9 mouse cellular contexts compared by ENCODE assay signal in genomic region chr12:47162624-47163151, GRCm38 (mm10).
DNase-seq lines count a peak whose midpoint lies in the region; ATAC-seq and TF ChIP-seq lines count a peak whose summit lies in the region.
"Had no signal": no experiment of that assay in that cellular context is flagged by ENCODE, and none has a peak within 500 bp of the region (broad histone marks: within the 10 kb centered on the region; RNA-seq: fewer than 3 reads in every experiment).

No protein-coding gene starts in this region.

- ATAC-seq in heart, embryonic 13.5 days (ENCODE audit: extremely low read depth, insufficient number of reproducible peaks, low FRiP score, low TSS enrichment) = no peak
- ATAC-seq in liver, postnatal 0 days = no peak
- ATAC-seq in activated CD4-positive, CD25-positive, alpha-beta regulatory T cell, adult 4 months = no peak

- H3K4me2 ChIP-seq in heart, embryonic 13.5 days = peak overlapping the region; percentile 43
- no peak overlapping the region for H3K4me2 ChIP-seq in liver, postnatal 0 days (ENCODE audit: low read depth, low read length)
- H3K4me2 ChIP-seq: liver, embryonic 15.5 days had no signal

- TF ChIP-seq EP300 in liver, postnatal 0 days (IDR thresholded peaks at IDR 0.05; ENCODE audit: low read depth) = no peak

- H3K36me3 ChIP-seq in heart, embryonic 13.5 days = no peaks in the 10 kb centered on the region
- H3K36me3 ChIP-seq in liver, postnatal 0 days (replicated peaks; ENCODE audit: insufficient read depth, low read length) = no peaks in the 10 kb centered on the region
- H3K36me3 ChIP-seq: liver, embryonic 15.5 days had no signal

- H3K9me3 ChIP-seq in heart, embryonic 13.5 days = no peaks in the 10 kb centered on the region
- no peaks in the 10 kb centered on the region for H3K9me3 ChIP-seq in liver, postnatal 0 days (ENCODE audit: low read length)
- H3K9me3 ChIP-seq: liver, embryonic 15.5 days had no signal

- no peak overlapping the region for H3K27ac ChIP-seq in heart, embryonic 13.5 days (replicated peaks)
- H3K27ac ChIP-seq in liver, postnatal 0 days (ENCODE audit: low read depth) = no peak overlapping the region
- H3K27ac ChIP-seq: liver, embryonic 15.5 days had no signal

- no peak overlapping the region for H3K9ac ChIP-seq in heart, embryonic 13.5 days
- H3K9ac ChIP-seq in liver, postnatal 0 days (replicated peaks) = no peak overlapping the region
- H3K9ac ChIP-seq: liver, embryonic 15.5 days had no signal

- H3K4me3 ChIP-seq in heart, embryonic 13.5 days = peak overlapping the region; percentile 3; the same call in 1 of the 2 replicates
- no peak overlapping the region for H3K4me3 ChIP-seq in liver, postnatal 0 days (ENCODE audit: low read depth, low read length)
- H3K4me3 ChIP-seq: liver, embryonic 15.5 days had no signal

- H3K4me1 ChIP-seq in heart, embryonic 13.5 days = peaks cover 4% of the 10 kb centered on the region; the same call in 1 of the 2 replicates
- no peaks in the 10 kb centered on the region for H3K4me1 ChIP-seq in liver, postnatal 0 days (ENCODE audit: insufficient read depth)
- H3K4me1 ChIP-seq: liver, embryonic 15.5 days had no signal

- no peak for TF ChIP-seq CTCF in liver, postnatal 0 days (IDR thresholded peaks at IDR 0.05; ENCODE audit: low read depth)

- DNase-seq in heart, adult 8-10 months (ENCODE audit: low spot score) = no peak
- peak; percentile 91 for DNase-seq in cerebellum, adult 9-10 months
- peak; percentile 6 to 38 for DNase-seq in frontal cortex, postnatal 36 days (ENCODE audit: low spot score in 2 of 2)
- peak; percentile 38 for DNase-seq in mesoderm, embryonic 11.5 days (ENCODE audit: low read depth, low spot score)
- DNase-seq in liver, postnatal 0 days = no peak
- DNase-seq in kidney, adult 8-10 months = no peak

- WGBS in heart, embryonic 13.5 days = 11% methylated on average over 6 of the region's 6 CpGs
- 15% methylated on average over 6 of the region's 6 CpGs for WGBS in liver, postnatal 0 days (ENCODE audit: insufficient replicate concordance)

- H3K27me3 ChIP-seq in heart, embryonic 13.5 days (replicated peaks) = no peaks in the 10 kb centered on the region
- H3K27me3 ChIP-seq in liver, postnatal 0 days (ENCODE audit: insufficient read depth, low read length) = no peaks in the 10 kb centered on the region
- H3K27me3 ChIP-seq: liver, embryonic 15.5 days had no signal

Comparison
In these comparisons a context has a peak if more than half of its experiments do, and no peak if none do; other contexts are left out.
1. DNase-seq: peak in cerebellum, adult 9-10 months (single experiment), frontal cortex, postnatal 36 days (2 of 2) and mesoderm, embryonic 11.5 days (single experiment); none in heart, adult 8-10 months (single experiment), liver, postnatal 0 days (single experiment) and kidney, adult 8-10 months (0 of 2).